In the genomic region with DNA sequence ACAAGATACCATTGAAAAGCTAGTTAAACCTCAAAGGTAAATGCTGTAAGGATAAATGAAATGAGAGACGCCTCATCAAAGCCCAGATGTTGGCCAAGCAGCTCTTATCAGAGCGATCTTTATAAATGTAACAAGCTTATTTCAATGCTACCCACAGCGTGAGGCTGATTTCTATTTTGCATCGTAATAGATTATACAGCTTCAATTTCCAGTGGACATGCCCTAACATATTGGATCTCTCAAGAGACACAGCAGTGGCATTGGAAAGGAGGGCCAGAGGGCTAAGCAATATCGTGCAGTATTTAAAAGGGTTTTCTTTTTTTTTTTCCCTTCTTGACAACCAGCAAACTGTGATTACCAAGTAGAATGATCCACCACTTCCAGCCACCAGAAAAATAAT, we compare ENCODE assay signal across 25 mouse cellular contexts.
"Had no signal": no experiment of that assay in that cellular context is flagged by ENCODE, and none has a peak within 500 bp of the region (broad histone marks: within the 10 kb centered on the region; RNA-seq: fewer than 3 reads in every experiment).

No protein-coding gene starts in this region.

- H3K4me1 ChIP-seq: heart, embryonic 15.5 days; kidney, embryonic 15.5 days; limb, embryonic 13.5 days; limb, embryonic 15.5 days; liver, embryonic 12.5 days had no signal

- ATAC-seq: hindbrain, embryonic 16.5 days; intestine, embryonic 16.5 days; liver, embryonic 12.5 days had no signal

- H3K9me3 ChIP-seq: heart, embryonic 13.5 days; heart, embryonic 15.5 days; kidney, embryonic 15.5 days; limb, embryonic 13.5 days; limb, embryonic 15.5 days; liver, embryonic 12.5 days had no signal

- H3K36me3 ChIP-seq: heart, embryonic 13.5 days; heart, embryonic 15.5 days; kidney, embryonic 15.5 days; limb, embryonic 13.5 days; limb, embryonic 15.5 days; liver, embryonic 12.5 days had no signal

- DNase-seq: gastrocnemius, postnatal 14 days; gastrocnemius, postnatal 36 days; heart, adult 11 months; heart, adult 2 months; heart, postnatal 14 days; heart, postnatal 36 days; kidney, adult 11 months; kidney, adult 2 months; kidney, adult 9 months; kidney, postnatal 14 days; kidney, postnatal 36 days; layer of hippocampus, adult 9-11 months; layer of hippocampus, postnatal 36 days; left cerebral cortex, postnatal 4 days had no signal

- H3K9ac ChIP-seq: heart, embryonic 13.5 days; heart, embryonic 15.5 days; hindbrain, embryonic 14.5 days; kidney, embryonic 15.5 days; limb, embryonic 13.5 days; limb, embryonic 15.5 days; liver, embryonic 12.5 days had no signal

- H3K27me3 ChIP-seq: heart, embryonic 13.5 days; heart, embryonic 15.5 days; kidney, embryonic 15.5 days; limb, embryonic 13.5 days; limb, embryonic 15.5 days; liver, embryonic 12.5 days had no signal

- H3K27ac ChIP-seq: heart, adult 2 months; heart, embryonic 13.5 days; heart, embryonic 15.5 days; hindbrain, embryonic 14.5 days; kidney, embryonic 15.5 days; kidney, postnatal 0 days; limb, embryonic 13.5 days; limb, embryonic 15.5 days; liver, embryonic 12.5 days had no signal

- H3K4me3 ChIP-seq: heart, adult 2 months; heart, embryonic 13.5 days; heart, embryonic 15.5 days; kidney, embryonic 15.5 days; limb, embryonic 13.5 days; limb, embryonic 15.5 days; liver, embryonic 12.5 days had no signal

- H3K4me2 ChIP-seq: heart, embryonic 11.5 days; heart, embryonic 13.5 days; heart, embryonic 15.5 days; hindbrain, embryonic 14.5 days; kidney, embryonic 15.5 days; limb, embryonic 13.5 days; limb, embryonic 15.5 days; liver, embryonic 12.5 days had no signal
